Mouse (Mus musculus) bone marrow, adult 2 months (tissue): ENCODE data around the gene Map4k2. TPM values are rescaled to one million over a fixed set of nuclear protein-coding genes. Genes with fewer than 3 reads are reported as not detected.

Source experiments
- H3K27ac ChIP-seq: fragments of 200-500 bp; 2 replicates; pipeline ENCODE4 v1.5.1; 2012; ENCODE audit warnings: low read depth, mild to moderate bottlenecking, control low read depth, inconsistent platforms, low read length; ENCODE audit not compliant: control insufficient read depth, poor library complexity, insufficient read depth
- H3K4me1 ChIP-seq: fragments of 200-500 bp; 2 replicates; pipeline ENCODE4 v1.6.1; 2011; ENCODE audit warnings: low read length; ENCODE audit not compliant: control insufficient read depth, insufficient read depth
- H3K4me3 ChIP-seq: fragments of 200-500 bp; replicated peaks from 2 replicates; pipeline ENCODE3; 2011; ENCODE audit warnings: mild to moderate bottlenecking, low read depth, low read length, control low read depth; ENCODE audit not compliant: control insufficient read depth
- CTCF ChIP-seq: fragments of 200-500 bp; IDR thresholded peaks from 2 replicates; pipeline ENCODE4 v1.5.1; 2011; ENCODE audit warnings: low read length, control low read depth; ENCODE audit not compliant: control insufficient read depth, insufficient read depth
- POLR2A ChIP-seq: fragments of 200-500 bp; IDR thresholded peaks from 2 replicates; pipeline ENCODE4 v1.6.1; 2011; ENCODE audit warnings: low read depth, mild to moderate bottlenecking, control low read depth, low read length, borderline replicate concordance; ENCODE audit not compliant: control insufficient read depth
- WGBS: fragments of 180-500 bp; shearing (Covaris S2); methylation state at CpG from one replicate; pipeline ENCODE4 v1.1.7; 2018; 5-methylcytosine and 5-hydroxymethylcytosine counted together
- polyA plus RNA-seq: library from polyadenylated mRNA; stranded (reverse); fragments of >200 nt; gene quantifications from 2 replicates; pipeline ENCODE4 v1.2.4, GENCODE M21; 2011; ENCODE audit warnings: low replicate concordance; ENCODE audit not compliant: missing spikeins, insufficient read depth, insufficient read length

The Map4k2 gene
- polyA plus RNA-seq, 1 experiment, result 324 TPM

- 12% methylated on average over 2 of the region's 2 CpGs for WGBS
- Histone ChIP-seq H3K4me3 (no peak overlapping the region), H3K27ac (peak overlapping the region; percentile 27; the same call in 1 of the 2 replicates), H3K4me1 (peaks cover 7% of the 10 kb centered on the region)
- TF ChIP-seq CTCF, result no peak
- TF ChIP-seq POLR2A, result no peak
Measured at GRCm38 (mm10) chr19:6352107-6352505, 11.2 kb downstream of the Map4k2 start.

- no peak overlapping the region for H3K4me3 ChIP-seq
- TF ChIP-seq CTCF, result no peak
- TF ChIP-seq POLR2A, result no peak
- H3K27ac ChIP-seq, result no peak overlapping the region
- peaks cover 5% of the 10 kb centered on the region for H3K4me1 ChIP-seq
- 89% methylated on average over 7 of the region's 7 CpGs for WGBS
Measured at GRCm38 (mm10) chr19:6354030-6354429, 13.1 kb downstream of the Map4k2 start.

- TF ChIP-seq POLR2A, result no peak
- no peak for TF ChIP-seq CTCF
- Histone ChIP-seq H3K27ac (no peak overlapping the region), H3K4me1 (no peaks in the 10 kb centered on the region; the same call in 1 of the 2 replicates), H3K4me3 (no peak overlapping the region)
- 86% methylated on average over 3 of the region's 3 CpGs for WGBS
Measured at GRCm38 (mm10) chr19:6361291-6361690, 20.4 kb downstream of the Map4k2 start.

- WGBS, result 0% methylated on average over 11 of the region's 11 CpGs
- TF ChIP-seq POLR2A, result no peak
- no peak for TF ChIP-seq CTCF
- Histone ChIP-seq H3K4me1 (no peaks in the 10 kb centered on the region; the same call in 1 of the 2 replicates), H3K27ac (peak overlapping the region; percentile 68), H3K4me3 (peak overlapping the region; percentile 92)
Measured at GRCm38 (mm10) chr19:6363091-6363410, 22.1 kb downstream of the Map4k2 start.

GRCm38 (mm10) chr19:6363411-6364240 lies 22.7 kb downstream of the Map4k2 start, which contains the start of gene Sf1:
Gene Sf1, plus strand, starts transcription at chr19:6363690.
- 1% methylated on average over 84 of the region's 85 CpGs for WGBS
- TF ChIP-seq POLR2A, result peak; percentile 87
- TF ChIP-seq CTCF, result no peak
- Histone ChIP-seq H3K4me1 (no peaks in the 10 kb centered on the region; the same call in 1 of the 2 replicates), H3K4me3 (peak within 1 kb of the TSS; percentile 92), H3K27ac (peak within 1 kb of the TSS; percentile 100)

GRCm38 (mm10) chr19:6364317-6364725 lies 23.4 kb downstream of the Map4k2 start:
- Histone ChIP-seq H3K4me3 (peak overlapping the region; percentile 87), H3K4me1 (no peaks in the 10 kb centered on the region; the same call in 1 of the 2 replicates), H3K27ac (peak overlapping the region; percentile 100)
- TF ChIP-seq POLR2A, result peak; percentile 70; the same call in 1 of the 2 replicates
- no peak for TF ChIP-seq CTCF
- under 1% methylated on average over 55 of the region's 55 CpGs for WGBS

- WGBS, result 0% methylated on average over 2 of the region's 2 CpGs
- H3K4me1 ChIP-seq, result no peaks in the 10 kb centered on the region; the same call in 1 of the 2 replicates
- TF ChIP-seq POLR2A (no peak), CTCF (no peak)
Measured at GRCm38 (mm10) chr19:6364842-6365241, 23.9 kb downstream of the Map4k2 start.

GRCm38 (mm10) chr19:6370175-6370574 lies 29.2 kb downstream of the Map4k2 start:
- H3K4me3 ChIP-seq, result no peak overlapping the region
- TF ChIP-seq POLR2A (no peak), CTCF (no peak)
- no peak overlapping the region for H3K27ac ChIP-seq
- H3K4me1 ChIP-seq, result no peaks in the 10 kb centered on the region; the same call in 1 of the 2 replicates
- WGBS, result 32% methylated on average over 2 of the region's 2 CpGs

More at GRCm38 (mm10) chr19:6364842-6365241, 23.9 kb downstream of the Map4k2 start:
- peak overlapping the region; percentile 87 for H3K4me3 ChIP-seq
- no peak overlapping the region for H3K27ac ChIP-seq

- Histone ChIP-seq H3K4me3 (no peak overlapping the region), H3K27ac (no peak overlapping the region), H3K4me1 (no peaks in the 10 kb centered on the region)
- WGBS, result 96% methylated on average over 3 of the region's 3 CpGs
- TF ChIP-seq CTCF, result no peak
- no peak for TF ChIP-seq POLR2A
Measured at GRCm38 (mm10) chr19:6372433-6372832, 31.5 kb downstream of the Map4k2 start.
